Mouse (Mus musculus) embryo, embryonic 9.5 days (tissue): ENCODE results near the gene Bud23.
"Not testable (repeated sequence)": the region's sequence is repeated elsewhere in the genome, so short reads cannot be mapped to it uniquely, and the experiment has no call there.

Experiments
- DNase-seq: peaks from one replicate; pipeline ENCODE4 v3.0.0-alpha.2; 2017; ENCODE audit errors: extremely low spot score

Gene Bud23

GRCm38 (mm10) chr5:135064909-135065446 is at the start of gene Bud23:
Gene Bud23 (minus strand): TSS chr5:135064959.
- not testable (repeated sequence) for DNase-seq

DNA sequence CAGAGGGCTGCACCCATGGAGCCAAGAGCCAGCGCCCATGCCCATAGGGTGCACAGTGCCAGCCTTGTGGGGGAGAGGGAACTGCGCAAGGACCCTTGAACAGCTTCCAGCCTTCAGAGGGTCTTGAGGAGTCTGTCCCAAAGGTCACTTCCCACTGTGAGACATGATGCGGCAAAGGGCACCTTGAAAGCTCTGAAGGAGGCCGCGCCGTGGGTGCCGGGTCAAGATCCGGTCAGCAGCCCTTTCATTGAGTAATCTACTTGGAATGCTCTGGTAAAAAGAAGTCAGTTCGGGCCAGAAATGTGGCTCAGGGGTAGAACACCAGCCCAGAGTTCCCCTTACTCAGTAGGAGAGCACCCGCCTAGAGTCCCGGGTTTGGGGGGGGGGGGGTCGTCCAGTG is 49.0 kb upstream of the Bud23 start:
- DNase-seq, result no peak

DNA sequence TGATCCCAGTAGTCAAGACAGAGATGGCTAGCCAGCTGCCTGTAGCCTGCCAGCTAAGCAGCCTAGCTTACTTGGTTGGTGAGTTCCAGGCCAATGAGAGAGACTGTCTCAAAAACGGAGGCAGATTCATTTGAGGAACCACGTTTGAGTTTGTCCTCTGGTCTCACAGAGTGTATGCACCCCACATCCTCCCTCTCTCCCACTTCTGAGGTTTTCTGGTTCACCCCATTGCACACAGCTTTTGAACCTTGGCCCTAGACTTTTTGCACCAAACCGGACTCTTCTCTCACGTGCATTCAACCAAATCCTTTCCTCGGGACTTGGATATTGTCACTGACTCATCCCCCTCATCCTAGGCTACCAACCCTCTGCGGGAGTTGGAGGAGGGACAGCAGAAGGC is 45.2 kb upstream of the Bud23 start:
- no peak for DNase-seq

- DNase-seq, result no peak
Observed at GRCm38 (mm10) chr5:135109426-135109825, 44.7 kb upstream of the Bud23 start.

DNA sequence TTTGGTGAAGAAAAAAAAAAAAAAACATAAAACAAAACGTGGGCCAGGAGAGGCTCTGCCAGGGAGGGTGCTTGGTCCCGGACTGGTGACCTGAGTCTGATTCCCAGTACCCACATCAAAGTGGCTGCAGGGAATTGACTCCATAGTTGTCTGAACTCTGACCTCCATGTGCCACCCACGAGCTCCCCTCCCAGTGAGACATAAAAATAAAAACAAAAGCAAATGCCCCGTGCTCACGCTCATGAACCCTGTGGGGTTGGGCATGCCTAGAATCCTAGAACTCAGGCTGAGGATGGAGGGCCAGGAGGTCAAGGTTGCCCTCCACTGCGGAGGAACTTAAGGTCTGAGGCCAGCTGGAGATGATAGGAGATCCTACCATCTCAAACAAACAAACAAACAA is 44.3 kb upstream of the Bud23 start:
- no peak for DNase-seq

DNA sequence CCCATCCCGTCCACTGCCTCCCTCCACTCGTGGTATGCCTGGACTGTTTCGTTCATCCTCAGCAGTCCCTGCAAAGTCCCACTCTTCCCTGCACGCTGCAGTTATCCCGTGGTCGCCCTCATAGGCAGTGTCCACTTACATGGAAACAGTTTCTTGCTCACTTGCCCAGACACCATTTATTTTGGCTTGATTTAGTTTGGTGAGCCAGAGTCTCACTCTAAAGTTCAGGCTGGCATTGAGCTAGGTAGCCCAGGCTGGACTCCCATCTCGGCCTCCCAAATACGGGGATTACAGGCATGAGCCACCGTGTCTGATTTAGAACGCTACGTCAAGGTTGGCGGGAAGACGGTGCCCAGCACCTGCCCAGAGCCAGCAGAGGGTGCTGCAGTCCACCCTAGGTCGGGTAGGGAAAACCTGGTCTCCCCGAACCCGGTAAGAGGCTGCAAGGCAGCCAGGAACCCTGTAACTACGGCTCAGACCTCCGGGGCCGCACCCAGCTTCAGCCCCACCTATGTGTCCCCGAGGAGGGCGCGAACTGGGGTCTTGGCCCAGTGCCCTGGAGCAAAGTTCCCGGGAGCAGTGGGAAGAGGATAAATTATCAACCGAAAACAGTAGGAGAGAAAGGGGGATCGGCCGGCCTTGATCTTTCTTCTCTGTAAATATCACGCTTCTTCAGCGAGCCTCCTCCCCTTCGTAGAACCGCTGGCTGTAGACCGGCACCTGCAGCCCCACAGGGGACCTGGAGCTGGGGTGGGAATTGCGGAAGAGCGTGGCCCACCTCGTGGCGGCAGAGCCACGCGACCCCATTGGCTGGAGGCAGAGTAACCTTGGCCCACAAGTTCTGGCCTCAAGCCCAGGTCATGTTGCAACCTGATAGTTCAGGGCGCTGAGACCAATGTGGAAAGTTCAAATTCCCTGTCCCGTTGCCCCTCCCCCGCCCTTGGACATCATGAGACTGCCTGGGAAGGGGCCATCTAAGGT is 43.1 kb upstream of the Bud23 start:
- peak; percentile 52 for DNase-seq

- peak; percentile 79 for DNase-seq
Observed at GRCm38 (mm10) chr5:135106758-135107256, 42.0 kb upstream of the Bud23 start.

GRCm38 (mm10) chr5:135103999-135104660 is 39.4 kb upstream of the Bud23 start:
- DNase-seq, result no peak

DNA sequence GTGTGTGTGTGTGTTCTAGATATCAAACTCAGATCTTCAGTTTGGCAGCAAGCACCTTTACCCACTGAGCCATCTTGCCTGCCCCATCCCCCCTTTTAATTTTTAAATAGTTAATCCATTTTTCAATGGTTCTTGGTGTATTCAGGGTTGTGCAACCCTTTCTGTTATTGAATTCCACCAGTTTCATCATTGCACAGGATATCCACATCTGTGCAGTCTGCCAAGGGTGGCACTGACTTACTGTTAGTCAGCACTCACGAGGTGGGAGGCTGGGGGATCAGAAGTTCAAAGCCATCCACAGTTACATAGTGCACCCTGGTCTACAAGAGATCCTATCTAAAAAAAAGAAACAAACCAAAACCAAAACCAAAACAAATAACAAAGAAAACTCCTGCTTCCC is 36.2 kb upstream of the Bud23 start:
- DNase-seq, result no peak

GRCm38 (mm10) chr5:135089653-135090052 is 24.9 kb upstream of the Bud23 start, which contains the start of gene Mlxipl:
Gene Mlxipl (plus strand): TSS chr5:135089890.
- DNase-seq, result no peak

DNA sequence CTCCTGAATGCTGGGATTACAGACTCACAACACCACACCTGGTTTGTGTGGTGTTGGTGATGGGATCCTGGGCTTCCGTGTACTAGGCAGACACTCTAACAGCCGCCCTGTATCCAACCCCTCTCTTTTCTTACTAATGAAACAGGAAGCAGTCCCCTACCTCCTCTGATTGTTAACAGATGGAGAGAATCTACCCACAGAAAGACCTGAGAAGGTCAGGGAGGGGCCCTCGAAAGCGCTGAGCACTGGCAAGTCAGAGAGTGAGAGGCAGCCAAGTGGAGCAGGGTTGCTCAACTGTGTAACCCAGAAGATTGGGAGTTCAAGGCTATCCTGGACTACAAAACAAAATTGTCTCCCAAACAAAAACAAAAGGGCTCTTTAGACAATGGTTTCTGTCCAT is 22.1 kb upstream of the Bud23 start:
- no peak for DNase-seq

- no peak for DNase-seq
Observed at GRCm38 (mm10) chr5:135080539-135080938, 15.8 kb upstream of the Bud23 start.

DNA sequence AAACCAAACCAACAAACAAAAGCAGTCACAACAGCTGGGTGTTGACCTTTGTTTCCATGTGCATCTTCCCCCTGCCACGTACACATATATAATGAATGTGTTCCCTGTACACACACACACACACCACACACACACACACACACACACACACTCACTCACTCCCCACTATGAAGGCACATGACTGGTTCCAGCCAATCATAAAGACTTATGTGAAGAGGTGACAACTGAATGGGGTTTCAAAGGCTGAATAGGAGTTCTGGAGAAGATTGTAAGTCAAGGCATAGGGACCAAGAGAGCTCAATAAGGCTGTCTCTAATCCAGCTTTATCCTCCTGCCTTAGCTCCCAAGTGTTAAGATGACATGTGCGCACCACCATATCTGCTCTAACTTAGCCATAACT is 14.8 kb upstream of the Bud23 start:
- DNase-seq, result no peak

- no peak for DNase-seq
Observed at GRCm38 (mm10) chr5:135078482-135078810, 13.7 kb upstream of the Bud23 start.

DNA sequence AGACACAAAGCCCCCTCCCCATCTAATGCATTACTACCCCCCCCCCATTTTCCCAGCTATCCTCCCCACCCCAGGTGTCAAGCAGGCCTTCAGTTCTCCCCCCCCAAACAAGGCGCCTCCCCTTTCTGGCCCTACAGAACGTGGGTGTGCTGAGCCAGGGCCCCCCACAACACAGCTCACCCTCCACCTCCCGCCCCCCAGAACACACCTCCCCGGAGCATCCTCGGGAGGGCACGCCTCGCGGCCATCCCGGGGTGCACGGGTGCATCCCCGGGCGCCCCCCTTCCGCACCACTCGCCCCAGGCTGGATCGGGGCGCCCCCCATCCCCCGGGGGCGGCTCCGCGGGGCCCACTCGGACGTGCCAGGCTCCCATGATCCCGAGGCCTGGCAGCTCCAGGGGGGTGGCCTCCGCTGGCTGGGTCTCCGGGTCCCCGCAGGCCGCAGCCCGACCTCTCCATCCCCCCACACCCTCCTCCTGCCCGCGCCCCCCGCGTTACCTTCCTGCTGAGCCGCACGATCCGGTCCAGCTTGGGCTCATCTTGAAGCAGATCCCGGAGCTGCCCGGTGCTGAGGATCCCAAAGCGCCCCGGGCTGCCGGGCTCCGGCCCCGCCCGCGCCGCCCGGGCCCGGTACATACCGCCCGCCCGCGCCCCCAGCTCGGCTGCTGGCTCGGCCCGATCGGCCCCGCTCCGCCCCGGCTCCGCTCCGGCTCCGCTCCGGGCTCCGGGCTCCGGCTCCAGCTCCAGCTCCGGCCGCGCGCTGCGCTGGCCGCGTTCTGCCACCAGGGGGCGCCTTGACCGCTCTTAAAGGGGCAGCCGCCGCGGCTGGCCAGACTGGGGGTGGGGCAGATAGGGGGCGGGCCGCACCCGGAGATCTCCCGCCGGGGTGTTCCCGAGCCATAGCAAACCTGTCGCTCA is 13.1 kb upstream of the Bud23 start, which contains the start of gene Vps37d:
Vps37d (minus strand) TSS at position 703 of the 918 bp plus-strand sequence.
- DNase-seq, result peak; percentile 94

- DNase-seq, result peak; percentile 39
Observed at GRCm38 (mm10) chr5:135076931-135077505, 12.3 kb upstream of the Bud23 start.

GRCm38 (mm10) chr5:135076368-135076767 is 11.6 kb upstream of the Bud23 start:
- DNase-seq, result no peak

DNA sequence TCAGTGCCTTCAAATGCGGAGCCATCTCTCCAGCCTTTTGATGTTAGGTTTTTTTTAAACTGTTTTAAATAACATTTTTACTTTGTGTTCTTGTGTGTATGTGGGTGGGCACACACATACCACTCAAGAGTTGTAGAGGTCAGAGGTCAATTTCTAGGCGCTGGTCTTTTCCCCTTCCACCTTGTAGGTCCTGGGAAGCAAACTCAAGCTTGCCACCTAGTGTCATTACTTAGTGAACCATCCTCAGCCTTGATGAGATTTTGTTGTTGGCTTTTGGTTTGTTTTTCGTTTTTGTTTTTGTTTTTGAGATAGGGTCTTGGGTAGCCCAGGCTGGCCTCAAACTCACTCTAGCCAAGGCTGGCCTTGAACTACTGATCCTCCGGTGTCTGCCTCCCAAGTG is 10.9 kb upstream of the Bud23 start:
- DNase-seq, result no peak

DNA sequence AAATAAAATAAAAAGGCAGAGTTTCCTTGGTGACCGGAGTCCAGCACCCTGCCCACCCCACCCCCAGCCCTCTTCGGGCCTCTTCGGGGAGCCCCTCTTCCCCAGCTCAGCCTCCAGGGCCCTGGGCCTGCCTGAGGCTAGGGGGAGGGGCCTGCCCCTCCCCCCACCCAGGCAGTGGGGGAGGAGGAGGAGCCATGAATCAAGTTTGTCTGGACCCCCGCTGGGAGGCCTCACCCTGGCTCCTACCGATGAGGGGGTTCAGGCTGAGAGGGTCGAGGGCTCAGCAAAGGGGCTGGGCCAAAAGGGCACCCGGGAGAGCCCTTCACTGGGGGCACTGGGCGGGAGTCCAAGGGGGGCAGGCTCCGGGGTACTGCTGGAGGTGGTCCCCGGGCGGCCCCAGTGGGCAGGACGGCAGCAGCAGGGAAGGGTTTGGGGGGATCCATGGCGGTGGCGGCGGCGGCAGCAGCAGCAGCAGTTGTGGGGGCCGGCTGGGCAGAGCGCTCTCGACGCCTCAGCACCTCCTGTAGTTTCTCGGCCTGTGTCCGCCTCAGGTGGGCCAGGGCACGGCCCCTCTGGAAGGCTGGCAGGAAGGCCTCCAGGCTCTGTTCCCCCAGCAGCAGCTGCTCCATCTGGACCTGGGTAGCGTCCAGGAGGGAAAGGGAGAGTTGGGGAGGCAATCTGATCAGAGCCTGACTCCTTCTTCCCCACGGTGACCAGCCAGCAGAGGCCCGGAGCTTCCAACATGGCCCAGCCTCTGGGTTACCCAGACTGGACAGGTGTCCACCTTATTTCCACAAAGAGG is 8.8 kb upstream of the Bud23 start:
- peak; percentile 19 for DNase-seq

GRCm38 (mm10) chr5:135072720-135073119 is 8.0 kb upstream of the Bud23 start:
- DNase-seq, result no peak
